Mouse (Mus musculus): ENCODE measurements around the gene Gm10570.

DNA sequence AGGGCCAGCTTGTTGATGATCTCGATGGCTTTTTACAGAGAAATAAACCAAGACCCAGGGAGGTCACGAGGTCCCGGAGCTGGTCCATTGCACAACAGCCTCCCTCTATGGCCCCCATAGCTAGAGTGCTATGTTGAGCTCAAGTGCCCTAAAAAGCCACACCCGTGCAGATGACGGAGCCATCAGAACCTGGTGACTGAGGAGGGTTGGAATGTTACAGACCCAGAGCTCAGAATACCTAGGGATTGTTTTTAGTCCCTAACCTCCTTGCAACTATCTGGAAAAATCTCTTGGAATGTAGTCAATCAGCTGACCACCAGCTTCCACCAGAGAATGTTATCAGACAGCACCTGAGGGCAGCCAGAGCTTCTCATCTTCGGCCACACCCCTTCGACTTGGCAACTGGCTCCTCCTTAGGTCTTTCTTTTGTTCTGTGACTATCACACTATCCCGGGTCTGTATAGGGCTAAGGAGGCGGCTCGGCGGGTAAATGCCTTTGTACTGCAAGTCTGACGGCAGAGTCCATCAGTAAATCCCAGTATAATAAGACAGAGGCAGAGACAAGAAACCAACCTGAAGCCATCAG, 6.1 kb downstream of the Gm10570 start:
- no peak for TF ChIP-seq HCFC1 (IDR thresholded peaks at IDR 0.05; ENCODE audit: low read depth, low read length)
- no peak for TF ChIP-seq ZKSCAN1 (IDR thresholded peaks at IDR 0.05; ENCODE audit: borderline replicate concordance, low read depth, low read length)
- no peak for TF ChIP-seq RCOR1 (conservative IDR thresholded peaks at IDR 0.05; ENCODE audit: low read depth, low read length)
